In genomic region chr10:67474336-67474735, GRCm38 (mm10) we compare ENCODE assay signal across 23 mouse cellular contexts.
DNase-seq lines count a peak whose midpoint lies in the region; ATAC-seq and TF ChIP-seq lines count a peak whose summit lies in the region.
"Had no signal": no experiment of that assay in that cellular context is flagged by ENCODE, and none has a peak within 500 bp of the region (broad histone marks: within the 10 kb centered on the region; RNA-seq: fewer than 3 reads in every experiment).

No protein-coding gene starts in this region.

- no peak for ATAC-seq in kidney, embryonic 15.5 days (replicated peaks; ENCODE audit: low FRiP score)
- no peak for ATAC-seq in lung, embryonic 14.5 days (ENCODE audit: insufficient read depth)
- ATAC-seq: hindbrain, embryonic 16.5 days had no signal

- no peaks in the 10 kb centered on the region for H3K4me1 ChIP-seq in kidney, embryonic 15.5 days
- no peaks in the 10 kb centered on the region for H3K4me1 ChIP-seq in lung, embryonic 14.5 days (ENCODE audit: insufficient read depth)
- no peaks in the 10 kb centered on the region for H3K4me1 ChIP-seq in lung, adult 2 months (ENCODE audit: control insufficient read depth, insufficient read depth, low read length)
- H3K4me1 ChIP-seq: heart, embryonic 10.5 days; heart, embryonic 15.5 days; liver, embryonic 15.5 days; neural tube, embryonic 13.5 days; stomach, embryonic 15.5 days had no signal

- H3K27me3 ChIP-seq in kidney, embryonic 15.5 days: no peaks in the 10 kb centered on the region
- no peaks in the 10 kb centered on the region for H3K27me3 ChIP-seq in lung, embryonic 14.5 days (ENCODE audit: insufficient read depth, low read length)
- H3K27me3 ChIP-seq: heart, embryonic 15.5 days; liver, embryonic 15.5 days; neural tube, embryonic 13.5 days; stomach, embryonic 15.5 days had no signal

- no peak overlapping the region for H3K4me3 ChIP-seq in kidney, embryonic 15.5 days (replicated peaks)
- H3K4me3 ChIP-seq in lung, embryonic 14.5 days (ENCODE audit: low read depth, low read length): no peak overlapping the region
- H3K4me3 ChIP-seq in lung, adult 2 months (replicated peaks; ENCODE audit: extremely low read depth, low read depth, low read length): no peak overlapping the region
- H3K4me3 ChIP-seq: erythroblast, embryonic 14.5 days; heart, embryonic 10.5 days; heart, embryonic 15.5 days; liver, embryonic 15.5 days; myocyte; neural tube, embryonic 13.5 days; stomach, embryonic 15.5 days had no signal

- H3K9me3 ChIP-seq in kidney, embryonic 15.5 days (replicated peaks): no peaks in the 10 kb centered on the region
- H3K9me3 ChIP-seq in lung, embryonic 14.5 days (ENCODE audit: low read depth, low read length): no peaks in the 10 kb centered on the region
- H3K9me3 ChIP-seq: G1E; heart, embryonic 10.5 days; heart, embryonic 15.5 days; liver, embryonic 15.5 days; neural tube, embryonic 13.5 days; stomach, embryonic 15.5 days had no signal

- 75% methylated on average over 2 of the region's 2 CpGs for WGBS in kidney, embryonic 15.5 days
- 61% methylated on average over 2 of the region's 2 CpGs for WGBS in lung, embryonic 14.5 days
- 63% methylated on average over 2 of the region's 2 CpGs for WGBS in lung, adult 2 months

- TF ChIP-seq CTCF in lung, embryonic 14.5 days (IDR thresholded peaks at IDR 0.05; ENCODE audit: low read depth): no peak
- no peak for TF ChIP-seq CTCF in lung, adult 2 months (IDR thresholded peaks at IDR 0.05; ENCODE audit: insufficient read depth, low read length)

- no peak overlapping the region for H3K4me2 ChIP-seq in kidney, embryonic 15.5 days
- no peak overlapping the region for H3K4me2 ChIP-seq in lung, embryonic 14.5 days
- H3K4me2 ChIP-seq: heart, embryonic 15.5 days; liver, embryonic 15.5 days; midbrain, embryonic 11.5 days; neural tube, embryonic 13.5 days; stomach, embryonic 15.5 days had no signal

- TF ChIP-seq POLR2A in lung, adult 2 months (IDR thresholded peaks at IDR 0.05; ENCODE audit: borderline replicate concordance, extremely low read depth, low read depth, low read length): no peak

- DNase-seq in kidney, adult 18-20 months: peak; percentile 7
- peak; percentile 39 for DNase-seq in lung, embryonic 14.5 days
- DNase-seq in lung, adult 2 months: no peak
- DNase-seq in kidney, postnatal 14 days: peak; percentile 25
- no peak for DNase-seq in gastrocnemius, adult 18-20 months (ENCODE audit: low spot score)
- DNase-seq in spleen, postnatal 36 days (ENCODE audit: low spot score in 2 of 2): no peak
- DNase-seq: adrenal gland, postnatal 25 days; cerebellum, adult 2 months; cerebellum, postnatal 14 days; gastrocnemius, postnatal 14 days; layer of hippocampus, adult 9-11 months; lung, postnatal 36 days had no signal

- H3K36me3 ChIP-seq in kidney, embryonic 15.5 days: no peaks in the 10 kb centered on the region
- H3K36me3 ChIP-seq in lung, embryonic 14.5 days (ENCODE audit: insufficient read depth): no peaks in the 10 kb centered on the region
- H3K36me3 ChIP-seq: G1E; heart, embryonic 10.5 days; heart, embryonic 15.5 days; liver, embryonic 15.5 days; neural tube, embryonic 13.5 days; stomach, embryonic 15.5 days had no signal

- no peak overlapping the region for H3K9ac ChIP-seq in kidney, embryonic 15.5 days
- no peak overlapping the region for H3K9ac ChIP-seq in lung, embryonic 14.5 days
- H3K9ac ChIP-seq: heart, embryonic 15.5 days; liver, embryonic 15.5 days; neural tube, embryonic 13.5 days; stomach, embryonic 15.5 days had no signal

- H3K27ac ChIP-seq in kidney, embryonic 15.5 days: no peak overlapping the region
- no peak overlapping the region for H3K27ac ChIP-seq in lung, embryonic 14.5 days (ENCODE audit: low read depth)
- H3K27ac ChIP-seq: heart, embryonic 10.5 days; heart, embryonic 15.5 days; liver, embryonic 15.5 days; neural tube, embryonic 13.5 days; stomach, embryonic 15.5 days had no signal

Comparison
In these comparisons a context has a peak if more than half of its experiments do, and no peak if none do; other contexts are left out.
1. DNase-seq: peak in kidney, adult 18-20 months (single experiment), lung, embryonic 14.5 days (single experiment) and kidney, postnatal 14 days (single experiment); none in lung, adult 2 months (single experiment), gastrocnemius, adult 18-20 months (single experiment) and spleen, postnatal 36 days (0 of 2).